Mouse (Mus musculus) liver, embryonic 14.5 days (tissue): ENCODE data around the gene Gmfg. TPM values are rescaled to one million over a fixed set of nuclear protein-coding genes. Genes with fewer than 3 reads are reported as not detected.

Source experiments
- ATAC-seq: fragments of 200-750 bp; cut with Nextera tagmentation; 2 replicates; pipeline ENCODE4 v1.8.0; 2017; ENCODE audit warnings: moderate number of reproducible peaks, mild to moderate bottlenecking, moderate library complexity; ENCODE audit not compliant: insufficient read depth
- DNase-seq, 3 experiments: peaks; one replicate each; pipeline ENCODE4 v3.0.0-alpha.2; 2012 to 2013; ENCODE audit warnings: low read depth in 3 of 3, low spot score in 3 of 3
- H3K27ac ChIP-seq: fragments of 300-500 bp; sonication (generic); 2 replicates; pipeline ENCODE4 v1.5.1; 2014; ENCODE audit warnings: moderate library complexity, mild to moderate bottlenecking, control low read depth, inconsistent platforms
- H3K27me3 ChIP-seq: fragments of 300-500 bp; sonication (generic); 2 replicates; pipeline ENCODE4 v1.6.1; 2014; ENCODE audit warnings: mild to moderate bottlenecking, low read length, moderate library complexity; ENCODE audit not compliant: control insufficient read depth, insufficient read depth
- H3K36me3 ChIP-seq: fragments of 300-500 bp; sonication (generic); replicated peaks from 2 replicates; pipeline ENCODE4 v1.6.1; 2014; ENCODE audit warnings: low read depth; ENCODE audit not compliant: control insufficient read depth, insufficient read depth
- H3K4me1 ChIP-seq, 2 experiments: fragments of 200-500 bp in 1 of 2; fragments of 300-500 bp in 1 of 2; sonication (generic) in 1 of 2; replicated peaks; 2 replicates each; pipeline ENCODE4 v1.6.1; 2012 to 2014; ENCODE audit warnings: antibody characterized with exemption in 1 of 2, inconsistent platforms in 1 of 2, low read length in 1 of 2; ENCODE audit not compliant: control insufficient read depth in 2 of 2, insufficient read depth in 2 of 2
- H3K4me2 ChIP-seq: fragments of 300-500 bp; sonication (generic); 2 replicates; pipeline ENCODE4 v1.6.1; 2014; ENCODE audit warnings: low read depth, mild to moderate bottlenecking, control low read depth, moderate library complexity
- H3K4me3 ChIP-seq, 2 experiments: fragments of 200-500 bp in 1 of 2; fragments of 300-500 bp in 1 of 2; sonication (generic) in 1 of 2; 2 replicates each; pipeline ENCODE4 v1.5.1; 2012 to 2014; ENCODE audit warnings: low read depth in 2 of 2, low read length in 2 of 2, mild to moderate bottlenecking in 2 of 2, control low read depth in 1 of 2, inconsistent platforms in 1 of 2, moderate library complexity in 1 of 2; ENCODE audit not compliant: insufficient read depth in 1 of 2
- H3K9ac ChIP-seq: fragments of 300-500 bp; sonication (generic); replicated peaks from 2 replicates; pipeline ENCODE4 v1.6.1; 2014; ENCODE audit warnings: mild to moderate bottlenecking, control low read depth, moderate library complexity
- H3K9me3 ChIP-seq: fragments of 300-500 bp; sonication (generic); 2 replicates; pipeline ENCODE4 v1.6.1; 2016; ENCODE audit warnings: low read length, mixed read lengths; ENCODE audit not compliant: control insufficient read depth
- CTCF ChIP-seq: IDR thresholded peaks from 2 replicates; pipeline ENCODE4 v1.5.1; 2016; ENCODE audit warnings: antibody characterized with exemption, low read depth, control low read depth
- EP300 ChIP-seq: IDR thresholded peaks from 2 replicates; pipeline ENCODE4 v1.6.1; 2016; ENCODE audit warnings: antibody characterized with exemption, low read depth
- WGBS: fragments of 180-500 bp; shearing (Covaris S2); extraction: QIAGEN DNeasy Blood & Tissue Kit; methylation state at CpG from one replicate; pipeline ENCODE4 v1.1.7; 2014; ENCODE audit not compliant: insufficient replicate concordance; 5-methylcytosine and 5-hydroxymethylcytosine counted together
- polyA plus RNA-seq, 2 experiments: library from polyadenylated mRNA; depleted of rRNA in 1 of 2; stranded (reverse) in 1 of 2; unstranded in 1 of 2; fragments of >200 nt; fragmentation: Nextera tagmentation in 1 of 2; extraction: Ambion mirVana in 1 of 2; gene quantifications; 2 replicates each; pipeline versions ENCODE4 v1.2.1 to v1.2.3; 2012 to 2014

Gene Gmfg
- polyA plus RNA-seq, 2 experiments: 22.2 to 39.3 TPM

GRCm38 (mm10) chr7:28395425-28395824 is 41.8 kb upstream of the Gmfg start:
- Histone ChIP-seq H3K27ac (no peak overlapping the region), H3K27me3 (no peaks in the 10 kb centered on the region), H3K9ac (no peak overlapping the region), H3K4me1 (peaks cover 8 to 10% of the 10 kb centered on the region in 2 experiments), H3K9me3 (no peaks in the 10 kb centered on the region), H3K36me3 (peaks cover 13% of the 10 kb centered on the region), H3K4me2 (no peak overlapping the region), H3K4me3 (no peak overlapping the region)
- DNase-seq (no peak), ATAC-seq (no peak)
- WGBS: 88% methylated on average over 4 of the region's 4 CpGs
- TF ChIP-seq EP300: no peak
- TF ChIP-seq CTCF: no peak

- Histone ChIP-seq H3K4me3 (no peak overlapping the region), H3K4me1 (peaks cover 3 to 4% of the 10 kb centered on the region in 2 experiments), H3K36me3 (peaks cover 18% of the 10 kb centered on the region), H3K9ac (no peak overlapping the region), H3K4me2 (no peak overlapping the region), H3K27ac (no peak overlapping the region), H3K27me3 (no peaks in the 10 kb centered on the region), H3K9me3 (no peaks in the 10 kb centered on the region)
- TF ChIP-seq EP300: no peak
- peak; percentile 42 for TF ChIP-seq CTCF
- DNase-seq: no peak
- 52% methylated on average over 3 of the region's 3 CpGs for WGBS
- ATAC-seq: no peak
These were observed 39.2 kb upstream of the Gmfg start for GRCm38 (mm10) chr7:28398000-28398399.

- WGBS: 84% methylated on average over 10 of the region's 10 CpGs
- no peaks in the 10 kb centered on the region for H3K27me3 ChIP-seq
- TF ChIP-seq EP300 (no peak), CTCF (no peak)
- peaks cover under 1% of the 10 kb centered on the region in 2 experiments; a peak in 3 of 4 replicates for H3K4me1 ChIP-seq
- no peak overlapping the region for H3K4me3 ChIP-seq
- DNase-seq: no peak
- no peak overlapping the region for H3K4me2 ChIP-seq
- peaks cover 24% of the 10 kb centered on the region for H3K36me3 ChIP-seq
- H3K9me3 ChIP-seq: no peaks in the 10 kb centered on the region
- H3K27ac ChIP-seq: no peak overlapping the region
- no peak overlapping the region for H3K9ac ChIP-seq
- ATAC-seq: no peak
These were observed 38.4 kb upstream of the Gmfg start for GRCm38 (mm10) chr7:28398696-28399340.

GRCm38 (mm10) chr7:28401030-28401429 is 36.2 kb upstream of the Gmfg start:
- Histone ChIP-seq H3K27me3 (no peaks in the 10 kb centered on the region), H3K9ac (no peak overlapping the region)

GRCm38 (mm10) chr7:28401942-28402341 is 35.3 kb upstream of the Gmfg start:
- WGBS: 54% methylated on average over 3 of the region's 3 CpGs
- Histone ChIP-seq H3K36me3 (peaks cover 40% of the 10 kb centered on the region), H3K4me2 (no peak overlapping the region), H3K4me1 (no peaks in the 10 kb centered on the region; a peak in 1 of 4 replicates), H3K27me3 (no peaks in the 10 kb centered on the region), H3K4me3 (no peak overlapping the region), H3K27ac (no peak overlapping the region), H3K9me3 (no peaks in the 10 kb centered on the region), H3K9ac (no peak overlapping the region)
- no peak for TF ChIP-seq CTCF
- no peak for TF ChIP-seq EP300
- ATAC-seq (no peak), DNase-seq (no peak)

More at GRCm38 (mm10) chr7:28401030-28401429, 36.2 kb upstream of the Gmfg start:
- no peak overlapping the region for H3K4me3 ChIP-seq
- H3K4me2 ChIP-seq: no peak overlapping the region
- WGBS: 79% methylated on average over 1 of the region's 1 CpGs
- TF ChIP-seq EP300: no peak
- no peak for TF ChIP-seq CTCF
- ATAC-seq: 0 out of 2 replicates have a peak, but pooled peaks have one; percentile 14
- peaks cover 39% of the 10 kb centered on the region for H3K36me3 ChIP-seq
- H3K27ac ChIP-seq: no peak overlapping the region
- H3K4me1 ChIP-seq: no peaks in the 10 kb centered on the region; a peak in 1 of 4 replicates
- H3K9me3 ChIP-seq: no peaks in the 10 kb centered on the region
- DNase-seq: no peak
